8 mouse cellular contexts compared by ENCODE assay signal in the genomic region with DNA sequence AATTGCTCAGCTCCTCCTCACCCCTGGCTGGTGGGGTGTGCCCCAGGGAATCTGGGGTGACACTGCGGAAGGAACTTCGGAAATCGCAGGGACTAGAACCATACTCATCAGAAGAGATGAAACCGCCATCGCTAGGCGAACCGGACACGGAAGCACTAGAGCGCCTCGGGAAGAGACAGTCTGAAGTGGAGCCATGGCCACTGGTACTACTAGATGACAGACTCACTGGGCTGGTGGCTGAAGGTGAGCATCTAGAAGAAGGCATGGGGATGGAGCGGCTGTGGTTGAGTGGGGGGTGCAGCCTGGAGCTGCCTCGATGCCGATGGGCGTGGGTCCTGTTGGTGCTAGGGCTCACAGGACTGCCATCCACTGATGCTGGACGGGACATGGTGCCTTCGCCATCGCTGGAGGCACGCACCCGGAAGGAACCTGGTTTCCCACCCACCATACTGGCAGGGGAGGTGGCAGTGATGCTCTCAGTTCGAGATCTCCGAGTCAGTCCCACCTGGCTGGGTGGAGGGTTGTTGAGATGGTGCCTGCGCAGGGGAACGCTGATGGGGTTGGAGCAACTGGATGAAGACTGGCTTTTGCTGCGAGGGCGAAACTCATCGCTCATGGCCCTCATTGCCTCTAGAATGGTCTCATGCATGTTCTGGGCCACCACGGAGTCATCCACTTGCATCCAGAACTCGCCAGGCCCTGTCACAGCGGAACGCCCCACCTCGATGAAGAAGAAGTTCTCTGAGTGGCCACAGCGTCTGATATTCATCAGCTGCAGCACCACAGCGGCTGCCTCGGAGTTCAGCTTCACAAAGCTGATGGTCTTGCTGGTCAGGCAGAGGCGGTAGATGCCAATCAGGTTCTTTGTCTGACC. TPM values are rescaled to one million over a fixed set of nuclear protein-coding genes. Genes with fewer than 3 reads are reported as not detected.
DNase-seq lines count a peak whose midpoint lies in the region; ATAC-seq and TF ChIP-seq lines count a peak whose summit lies in the region.
"Had no signal": no experiment of that assay in that cellular context is flagged by ENCODE, and none has a peak within 500 bp of the region (broad histone marks: within the 10 kb centered on the region; RNA-seq: fewer than 3 reads in every experiment).

No protein-coding gene starts in this region.

- TF ChIP-seq CTCF in spleen, adult 2 months (IDR thresholded peaks at IDR 0.05; ENCODE audit: extremely low read depth, insufficient read depth, insufficient read length, insufficient replicate concordance): no peak

- no peak for ATAC-seq in kidney, embryonic 15.5 days (replicated peaks; ENCODE audit: low FRiP score)
- ATAC-seq in midbrain, embryonic 11.5 days (ENCODE audit: low FRiP score): no peak

- H3K27me3 ChIP-seq in spleen, adult 2 months (ENCODE audit: control insufficient read depth, insufficient read depth, low read length): peaks cover 20% of the 10 kb centered on the region
- H3K27me3 ChIP-seq in embryonic facial prominence, embryonic 10.5 days (replicated peaks; ENCODE audit: low read depth, poor library complexity, severe bottlenecking): peaks cover 33% of the 10 kb centered on the region
- peaks cover 11% of the 10 kb centered on the region; the same call in 1 of the 2 replicates for H3K27me3 ChIP-seq in kidney, embryonic 15.5 days
- no peaks in the 10 kb centered on the region for H3K27me3 ChIP-seq in midbrain, embryonic 11.5 days (ENCODE audit: control insufficient read depth, insufficient read depth, low read length)

- no peaks in the 10 kb centered on the region for H3K36me3 ChIP-seq in spleen, adult 2 months (ENCODE audit: control insufficient read depth, insufficient read depth, low read length)
- peaks cover 32% of the 10 kb centered on the region for H3K36me3 ChIP-seq in embryonic facial prominence, embryonic 10.5 days (replicated peaks)
- peaks cover 18% of the 10 kb centered on the region for H3K36me3 ChIP-seq in kidney, embryonic 15.5 days
- peaks cover 14% of the 10 kb centered on the region for H3K36me3 ChIP-seq in midbrain, embryonic 11.5 days (ENCODE audit: control insufficient read depth, insufficient read depth, low read length)

- DNase-seq in spleen, adult 2 months (ENCODE audit: low read depth in 1 of 2, low spot score in 2 of 2): no peak
- no peak for DNase-seq in spleen, postnatal 14 days (ENCODE audit: low spot score in 2 of 2)
- DNase-seq in embryonic facial prominence, embryonic 10.5 days (ENCODE audit: low spot score): no peak
- DNase-seq in gastrocnemius, postnatal 4 days (ENCODE audit: low spot score in 2 of 2): peak; percentile 18 to 27
- no peak for DNase-seq in midbrain, embryonic 11.5 days (ENCODE audit: low spot score, missing footprints)
- no peak for DNase-seq in c-Kit-positive CD71-positive TER-119-positive erythroid progenitor cells, embryonic 14.5 days (ENCODE audit: low spot score)

- 69% methylated on average over 35 of the region's 35 CpGs for WGBS in spleen, adult 2 months
- 73% methylated on average over 35 of the region's 35 CpGs for WGBS in embryonic facial prominence, embryonic 10.5 days
- 72% methylated on average over 35 of the region's 35 CpGs for WGBS in kidney, embryonic 15.5 days
- 74% methylated on average over 35 of the region's 35 CpGs for WGBS in midbrain, embryonic 11.5 days

- H3K4me3 ChIP-seq in spleen, adult 2 months (ENCODE audit: extremely low read depth, insufficient read depth, insufficient read length): peak overlapping the region; percentile 71; the same call in 1 of the 2 replicates
- peak overlapping the region; percentile 76 for H3K4me3 ChIP-seq in embryonic facial prominence, embryonic 10.5 days
- H3K4me3 ChIP-seq in kidney, embryonic 15.5 days (replicated peaks): peak overlapping the region; percentile 72
- peak overlapping the region; percentile 66 for H3K4me3 ChIP-seq in midbrain, embryonic 11.5 days (ENCODE audit: low read depth, low read length)

- H3K9me3 ChIP-seq in embryonic facial prominence, embryonic 10.5 days: peaks cover 9% of the 10 kb centered on the region; the same call in 1 of the 2 replicates
- no peaks in the 10 kb centered on the region for H3K9me3 ChIP-seq in kidney, embryonic 15.5 days (replicated peaks)
- no peaks in the 10 kb centered on the region; the same call in 1 of the 2 replicates for H3K9me3 ChIP-seq in midbrain, embryonic 11.5 days (ENCODE audit: control insufficient read depth, low read length)

- H3K4me1 ChIP-seq in spleen, adult 2 months (ENCODE audit: control insufficient read depth, insufficient read depth, insufficient read length): peaks cover 3% of the 10 kb centered on the region; the same call in 1 of the 2 replicates
- H3K4me1 ChIP-seq in embryonic facial prominence, embryonic 10.5 days: peaks cover 77% of the 10 kb centered on the region
- peaks cover 59% of the 10 kb centered on the region for H3K4me1 ChIP-seq in kidney, embryonic 15.5 days
- H3K4me1 ChIP-seq in midbrain, embryonic 11.5 days (ENCODE audit: control insufficient read depth, insufficient read depth, low read length): peaks cover 37% of the 10 kb centered on the region

- H3K9ac ChIP-seq in kidney, embryonic 15.5 days: peak overlapping the region; percentile 68
- peak overlapping the region; percentile 80 for H3K9ac ChIP-seq in midbrain, embryonic 11.5 days (ENCODE audit: low read length)

- peak overlapping the region; percentile 91 for H3K4me2 ChIP-seq in kidney, embryonic 15.5 days
- peak overlapping the region; percentile 83 for H3K4me2 ChIP-seq in midbrain, embryonic 11.5 days

- no peak for TF ChIP-seq POLR2A in spleen, adult 2 months (IDR thresholded peaks at IDR 0.05; ENCODE audit: low read depth, low read length)

- no peak overlapping the region for H3K27ac ChIP-seq in spleen, adult 2 months (ENCODE audit: insufficient read depth, low read length)
- peak overlapping the region; percentile 94 for H3K27ac ChIP-seq in embryonic facial prominence, embryonic 10.5 days (replicated peaks)
- peak overlapping the region; percentile 98 for H3K27ac ChIP-seq in kidney, embryonic 15.5 days
- H3K27ac ChIP-seq in midbrain, embryonic 11.5 days (ENCODE audit: low read depth, low read length): 0 out of 2 replicates have a peak overlapping the region, but pooled peaks have one; percentile 93

RNA-seq across cellular contexts. Expression of a gene that starts 1.9 kb away (rescaled TPM):
- 1.3 and 1.7 TPM in 2 replicates for polyA plus RNA-seq in spleen, adult 2 months (2012; rRNA removed)
- 7.9 and 8.9 TPM in 2 replicates for polyA plus RNA-seq in embryonic facial prominence, embryonic 10.5 days (2016; fragmentation: Nextera tagmentation; extraction: Ambion mirVana)
- 100 to 1,000 TPM in 1 of 2 experiments, 10 to 100 TPM in 1; 90.7 to 105 TPM for total RNA-seq in gastrocnemius, postnatal 4 days (2021)
- 4.1 and 4.3 TPM in 2 replicates for polyA plus RNA-seq in kidney, embryonic 15.5 days (2015; fragmentation: Nextera tagmentation; extraction: Ambion mirVana)
- polyA plus RNA-seq in midbrain, embryonic 11.5 days (2014; fragmentation: Nextera tagmentation; extraction: Ambion mirVana): 5.3 and 5.9 TPM in 2 replicates

RNA-seq across cellular contexts. Expression of a gene that starts 26.9 kb away (rescaled TPM):
- polyA plus RNA-seq in spleen, adult 2 months (2012; rRNA removed): 6.3 and 7.4 TPM in 2 replicates
- polyA plus RNA-seq in embryonic facial prominence, embryonic 10.5 days (2016; fragmentation: Nextera tagmentation; extraction: Ambion mirVana): 8.9 and 10.1 TPM in 2 replicates
- total RNA-seq in gastrocnemius, postnatal 4 days (2021): 10 to 100 TPM; 10.6 to 10.9 TPM
- 9.4 and 9.8 TPM in 2 replicates for polyA plus RNA-seq in kidney, embryonic 15.5 days (2015; fragmentation: Nextera tagmentation; extraction: Ambion mirVana)
- polyA plus RNA-seq in midbrain, embryonic 11.5 days (2014; fragmentation: Nextera tagmentation; extraction: Ambion mirVana): 7.2 and 7.7 TPM in 2 replicates

RNA-seq across cellular contexts. Expression of a gene that starts 56.4 kb away (rescaled TPM):
- not detected in 2 replicates for polyA plus RNA-seq in spleen, adult 2 months (2012; rRNA removed)
- polyA plus RNA-seq in embryonic facial prominence, embryonic 10.5 days (2016; fragmentation: Nextera tagmentation; extraction: Ambion mirVana): 18.7 and 24.9 TPM in 2 replicates
- total RNA-seq in gastrocnemius, postnatal 4 days (2021): not detected
- 11.4 and 11.9 TPM in 2 replicates for polyA plus RNA-seq in kidney, embryonic 15.5 days (2015; fragmentation: Nextera tagmentation; extraction: Ambion mirVana)
- 22.6 and 23.7 TPM in 2 replicates for polyA plus RNA-seq in midbrain, embryonic 11.5 days (2014; fragmentation: Nextera tagmentation; extraction: Ambion mirVana)
- total RNA-seq: left cerebral cortex, postnatal 10 days had no signal

Comparison
In these comparisons a context has a peak if more than half of its experiments do, and no peak if none do; other contexts are left out.
1. DNase-seq: peak in gastrocnemius, postnatal 4 days (2 of 2); none in spleen, adult 2 months (0 of 2), spleen, postnatal 14 days (0 of 2), embryonic facial prominence, embryonic 10.5 days (single experiment), midbrain, embryonic 11.5 days (single experiment) and c-Kit-positive CD71-positive TER-119-positive erythroid progenitor cells, embryonic 14.5 days (single experiment).
2. RNA of a gene that starts 56.4 kb away (polyA plus RNA-seq): 18.7 to 24.9 TPM in embryonic facial prominence, embryonic 10.5 days, 22.6 to 23.7 TPM in midbrain, embryonic 11.5 days and 11.4 to 11.9 TPM in kidney, embryonic 15.5 days; not detected in spleen, adult 2 months; every median in the first group is over 10 times any median in the second.
3. Peak in every context shown above with its lines, with median percentiles within 50 percentile points of each other: H3K4me3 ChIP-seq.